9 mouse cellular contexts compared by ENCODE assay signal in genomic region chr2:180103151-180103977, GRCm38 (mm10). TPM values are rescaled to one million over a fixed set of nuclear protein-coding genes. Genes with fewer than 3 reads are reported as not detected.
A peak's percentile ranks its signal among the peaks of the same experiment; 100 is the strongest.
DNase-seq lines count a peak whose midpoint lies in the region; ATAC-seq lines count a peak whose summit lies in the region.
"Had no signal": no experiment of that assay in that cellular context is flagged by ENCODE, and none has a peak within 500 bp of the region (broad histone marks: within the 10 kb centered on the region; RNA-seq: fewer than 3 reads in every experiment).

No protein-coding gene starts in this region.

- peak overlapping the region; percentile 53 for H3K4me3 ChIP-seq in kidney, embryonic 16.5 days (ENCODE audit: low read length)
- H3K4me3 ChIP-seq in forebrain, embryonic 13.5 days: peak overlapping the region; percentile 58
- H3K4me3 ChIP-seq in liver, embryonic 15.5 days (replicated peaks): peak overlapping the region; percentile 52

- no peaks in the 10 kb centered on the region for H3K36me3 ChIP-seq in kidney, embryonic 16.5 days (ENCODE audit: insufficient read depth, low read length)
- H3K36me3 ChIP-seq in forebrain, embryonic 13.5 days (ENCODE audit: poor library complexity, severe bottlenecking): no peaks in the 10 kb centered on the region
- no peaks in the 10 kb centered on the region for H3K36me3 ChIP-seq in liver, embryonic 15.5 days (replicated peaks)

- H3K4me2 ChIP-seq in kidney, embryonic 16.5 days (replicated peaks; ENCODE audit: low read depth, low read length): peak overlapping the region; percentile 94
- H3K4me2 ChIP-seq in forebrain, embryonic 13.5 days: peak overlapping the region; percentile 96
- H3K4me2 ChIP-seq in liver, embryonic 15.5 days: peak overlapping the region; percentile 75

- H3K9ac ChIP-seq in kidney, embryonic 16.5 days (replicated peaks; ENCODE audit: low read length): no peak overlapping the region
- peak overlapping the region; percentile 61 for H3K9ac ChIP-seq in forebrain, embryonic 13.5 days
- no peak overlapping the region for H3K9ac ChIP-seq in liver, embryonic 15.5 days

- WGBS in kidney, embryonic 16.5 days: under 1% methylated on average over 48 of the region's 57 CpGs
- WGBS in forebrain, embryonic 13.5 days: 1% methylated on average over 51 of the region's 57 CpGs
- WGBS in liver, embryonic 15.5 days (ENCODE audit: insufficient replicate concordance): 4% methylated on average over 57 of the region's 57 CpGs

- DNase-seq in kidney, adult 8-10 months: no peak
- DNase-seq in ZHBTc4 (ENCODE audit: low read depth, low spot score): peak; percentile 45
- no peak for DNase-seq in ovary, postnatal 14 days (ENCODE audit: low spot score)
- DNase-seq in adrenal gland, adult 2 months: no peak
- no peak for DNase-seq in lung, postnatal 25 days (ENCODE audit: low spot score)

- peaks cover 16% of the 10 kb centered on the region for H3K4me1 ChIP-seq in kidney, embryonic 16.5 days (ENCODE audit: insufficient read depth, low read length)
- H3K4me1 ChIP-seq in forebrain, embryonic 13.5 days: peaks cover 49% of the 10 kb centered on the region
- H3K4me1 ChIP-seq in liver, embryonic 15.5 days (replicated peaks): peaks cover 18% of the 10 kb centered on the region

- no peak for ATAC-seq in kidney, embryonic 16.5 days (ENCODE audit: low FRiP score, low TSS enrichment)
- peak; percentile 22 for ATAC-seq in forebrain, embryonic 13.5 days
- no peak for ATAC-seq in liver, embryonic 15.5 days (ENCODE audit: insufficient read depth)

- no peaks in the 10 kb centered on the region for H3K9me3 ChIP-seq in kidney, embryonic 16.5 days (ENCODE audit: low read length)
- H3K9me3 ChIP-seq in forebrain, embryonic 13.5 days (replicated peaks): no peaks in the 10 kb centered on the region
- no peaks in the 10 kb centered on the region for H3K9me3 ChIP-seq in liver, embryonic 15.5 days (replicated peaks)

- no peak overlapping the region for H3K27ac ChIP-seq in kidney, embryonic 16.5 days (ENCODE audit: low read length)
- H3K27ac ChIP-seq in forebrain, embryonic 13.5 days: no peak overlapping the region
- H3K27ac ChIP-seq in liver, embryonic 15.5 days (replicated peaks): no peak overlapping the region

- H3K27me3 ChIP-seq in kidney, embryonic 16.5 days (ENCODE audit: insufficient read depth, low read length): peaks cover 70% of the 10 kb centered on the region
- peaks cover 72% of the 10 kb centered on the region for H3K27me3 ChIP-seq in forebrain, embryonic 13.5 days
- peaks cover 94% of the 10 kb centered on the region for H3K27me3 ChIP-seq in liver, embryonic 15.5 days

RNA-seq across cellular contexts. Expression of gene Hrh3, which starts 0.9 kb away (rescaled TPM):
- not detected in 2 replicates for polyA plus RNA-seq in kidney, embryonic 16.5 days (2015; fragmentation: Nextera tagmentation; extraction: Ambion mirVana)
- 2.3 and 2.8 TPM in 2 replicates for polyA plus RNA-seq in forebrain, embryonic 13.5 days (2015; fragmentation: Nextera tagmentation; extraction: Ambion mirVana)
- not detected in 2 replicates for polyA plus RNA-seq in liver, embryonic 15.5 days (2015; fragmentation: Nextera tagmentation; extraction: Ambion mirVana)
- not detected for total RNA-seq in adrenal gland, adult 2 months (2021)
- 0.16 and 0.86 TPM in 2 replicates for polyA plus RNA-seq in adrenal gland, adult 2 months (2012; rRNA removed)
- total RNA-seq: neutrophil, adult 5-6 weeks had no signal

RNA-seq across cellular contexts. Expression of gene Osbpl2, which starts 15.7 kb away (rescaled TPM):
- polyA plus RNA-seq in kidney, embryonic 16.5 days (2015; fragmentation: Nextera tagmentation; extraction: Ambion mirVana): 35.2 and 36.3 TPM in 2 replicates
- 48.8 and 53.1 TPM in 2 replicates for polyA plus RNA-seq in forebrain, embryonic 13.5 days (2015; fragmentation: Nextera tagmentation; extraction: Ambion mirVana)
- polyA plus RNA-seq in liver, embryonic 15.5 days (2015; fragmentation: Nextera tagmentation; extraction: Ambion mirVana): 9.4 and 10.5 TPM in 2 replicates
- total RNA-seq in adrenal gland, adult 2 months (2021): 10 to 100 TPM; 41.8 to 42.3 TPM
- 15.8 and 21.7 TPM in 2 replicates for polyA plus RNA-seq in adrenal gland, adult 2 months (2012; rRNA removed)

RNA-seq across cellular contexts. Expression of gene Mtg2, which starts 33.0 kb away (rescaled TPM):
- 27.3 and 29.6 TPM in 2 replicates for polyA plus RNA-seq in kidney, embryonic 16.5 days (2015; fragmentation: Nextera tagmentation; extraction: Ambion mirVana)
- 34.2 and 34.8 TPM in 2 replicates for polyA plus RNA-seq in forebrain, embryonic 13.5 days (2015; fragmentation: Nextera tagmentation; extraction: Ambion mirVana)
- polyA plus RNA-seq in liver, embryonic 15.5 days (2015; fragmentation: Nextera tagmentation; extraction: Ambion mirVana): 11.1 and 12.5 TPM in 2 replicates
- 10 to 100 TPM; 13.5 to 22.2 TPM for total RNA-seq in adrenal gland, adult 2 months (2021)
- 12.4 and 13.1 TPM in 2 replicates for polyA plus RNA-seq in adrenal gland, adult 2 months (2012; rRNA removed)
